11 mouse cellular contexts compared by ENCODE assay signal in genomic region chr17:25608821-25609505, GRCm38 (mm10). TPM values are rescaled to one million over a fixed set of nuclear protein-coding genes. Genes with fewer than 3 reads are reported as not detected.
A peak's percentile ranks its signal among the peaks of the same experiment; 100 is the strongest.
DNase-seq lines count a peak whose midpoint lies in the region; ATAC-seq and TF ChIP-seq lines count a peak whose summit lies in the region.
"Had no signal": no experiment of that assay in that cellular context is flagged by ENCODE, and none has a peak within 500 bp of the region (broad histone marks: within the 10 kb centered on the region; RNA-seq: fewer than 3 reads in every experiment).

No protein-coding gene starts in this region.

- peaks cover 18% of the 10 kb centered on the region; the same call in 1 of the 2 replicates for H3K36me3 ChIP-seq in intestine, embryonic 14.5 days (ENCODE audit: control insufficient read depth, insufficient read depth, low read length)
- H3K36me3 ChIP-seq in intestine, postnatal 0 days (ENCODE audit: control insufficient read depth, insufficient read depth): peaks cover 18% of the 10 kb centered on the region; the same call in 1 of the 2 replicates
- peaks cover 33% of the 10 kb centered on the region for H3K36me3 ChIP-seq in embryonic facial prominence, embryonic 10.5 days (replicated peaks)
- H3K36me3 ChIP-seq in hindbrain, embryonic 16.5 days (ENCODE audit: control insufficient read depth, insufficient read depth, low read length): no peaks in the 10 kb centered on the region
- no peaks in the 10 kb centered on the region for H3K36me3 ChIP-seq in myocyte (ENCODE audit: control insufficient read depth, insufficient read depth)
- H3K36me3 ChIP-seq in liver, embryonic 12.5 days: peaks cover 18% of the 10 kb centered on the region; the same call in 1 of the 2 replicates

- no peak for TF ChIP-seq POLR2A in myocyte (IDR thresholded peaks at IDR 0.05; ENCODE audit: insufficient read length, low read depth)

- DNase-seq in intestine, embryonic 14.5 days (ENCODE audit: low spot score): no peak
- DNase-seq in embryonic facial prominence, embryonic 10.5 days (ENCODE audit: low spot score): no peak
- DNase-seq in lung, postnatal 36 days: no peak
- DNase-seq in heart, adult 9 months (ENCODE audit: low spot score in 2 of 2): no peak
- DNase-seq: gastrocnemius, postnatal 14 days; kidney, adult 18-20 months; lung, postnatal 14 days had no signal

- H3ac ChIP-seq in myocyte (ENCODE audit: control insufficient read depth, insufficient read length): no peak overlapping the region

- ATAC-seq in intestine, embryonic 14.5 days (replicated peaks; ENCODE audit: low FRiP score, low TSS enrichment, low read depth): peak; percentile 28; the same call in 1 of the 2 replicates
- ATAC-seq in intestine, postnatal 0 days: no peak
- peak; percentile 48; the same call in 1 of the 2 replicates for ATAC-seq in hindbrain, embryonic 16.5 days
- ATAC-seq in liver, embryonic 12.5 days: no peak

- peaks cover 25% of the 10 kb centered on the region for H3K4me1 ChIP-seq in intestine, embryonic 14.5 days (replicated peaks; ENCODE audit: control insufficient read depth, insufficient read depth, low read length)
- H3K4me1 ChIP-seq in intestine, postnatal 0 days (replicated peaks; ENCODE audit: control insufficient read depth, insufficient read depth, low read length): no peaks in the 10 kb centered on the region
- peaks cover 63% of the 10 kb centered on the region for H3K4me1 ChIP-seq in embryonic facial prominence, embryonic 10.5 days
- H3K4me1 ChIP-seq in hindbrain, embryonic 16.5 days (ENCODE audit: control insufficient read depth, insufficient read depth, low read depth, low read length): peaks cover 19% of the 10 kb centered on the region
- 0 out of 2 replicates have a peak, but pooled peaks cover 4% of the 10 kb centered on the region for H3K4me1 ChIP-seq in liver, embryonic 12.5 days

- no peak for TF ChIP-seq CTCF in intestine, postnatal 0 days (IDR thresholded peaks at IDR 0.05; ENCODE audit: low read depth)

- H3K4me3 ChIP-seq in intestine, embryonic 14.5 days (ENCODE audit: low read depth, low read length): no peak overlapping the region
- no peak overlapping the region for H3K4me3 ChIP-seq in intestine, postnatal 0 days (ENCODE audit: low read depth, low read length)
- H3K4me3 ChIP-seq in embryonic facial prominence, embryonic 10.5 days: no peak overlapping the region
- no peak overlapping the region for H3K4me3 ChIP-seq in hindbrain, embryonic 16.5 days (ENCODE audit: low read length)
- H3K4me3 ChIP-seq in myocyte: no peak overlapping the region
- H3K4me3 ChIP-seq in liver, embryonic 12.5 days: no peak overlapping the region

- peak overlapping the region; percentile 43; the same call in 1 of the 2 replicates for H3K27ac ChIP-seq in intestine, embryonic 14.5 days (ENCODE audit: low read depth)
- no peak overlapping the region for H3K27ac ChIP-seq in intestine, postnatal 0 days (ENCODE audit: low read depth, low read length)
- peak overlapping the region; percentile 66 for H3K27ac ChIP-seq in embryonic facial prominence, embryonic 10.5 days (replicated peaks)
- peak overlapping the region; percentile 12; the same call in 1 of the 2 replicates for H3K27ac ChIP-seq in hindbrain, embryonic 16.5 days (ENCODE audit: low read depth, low read length)
- H3K27ac ChIP-seq in liver, embryonic 12.5 days: no peak overlapping the region

- H3K27me3 ChIP-seq in intestine, embryonic 14.5 days (replicated peaks; ENCODE audit: control insufficient read depth, insufficient read depth, low read length): no peaks in the 10 kb centered on the region
- H3K27me3 ChIP-seq in intestine, postnatal 0 days (replicated peaks; ENCODE audit: control insufficient read depth, insufficient read depth, low read length): no peaks in the 10 kb centered on the region
- H3K27me3 ChIP-seq in embryonic facial prominence, embryonic 10.5 days (replicated peaks; ENCODE audit: low read depth, poor library complexity, severe bottlenecking): no peaks in the 10 kb centered on the region; the same call in 1 of the 2 replicates
- no peaks in the 10 kb centered on the region for H3K27me3 ChIP-seq in hindbrain, embryonic 16.5 days (replicated peaks; ENCODE audit: control insufficient read depth, insufficient read depth, low read length)
- H3K27me3 ChIP-seq in myocyte (ENCODE audit: control insufficient read depth, insufficient read depth, insufficient read length): no peaks in the 10 kb centered on the region
- no peaks in the 10 kb centered on the region for H3K27me3 ChIP-seq in liver, embryonic 12.5 days (replicated peaks)

- H3K79me2 ChIP-seq in myocyte (ENCODE audit: control insufficient read depth, insufficient read depth): no peaks in the 10 kb centered on the region

- no peak overlapping the region for H3K4me2 ChIP-seq in intestine, embryonic 14.5 days (ENCODE audit: low read length)
- H3K4me2 ChIP-seq in intestine, postnatal 0 days (replicated peaks; ENCODE audit: low read depth): no peak overlapping the region
- no peak overlapping the region for H3K4me2 ChIP-seq in hindbrain, embryonic 16.5 days (ENCODE audit: low read length)
- no peak overlapping the region for H3K4me2 ChIP-seq in myocyte (ENCODE audit: low read depth)
- H3K4me2 ChIP-seq in liver, embryonic 12.5 days: no peak overlapping the region

- no peaks in the 10 kb centered on the region for H3K9me3 ChIP-seq in intestine, embryonic 14.5 days (ENCODE audit: control insufficient read depth, low read length)
- no peaks in the 10 kb centered on the region for H3K9me3 ChIP-seq in intestine, postnatal 0 days (ENCODE audit: control insufficient read depth)
- no peaks in the 10 kb centered on the region for H3K9me3 ChIP-seq in embryonic facial prominence, embryonic 10.5 days
- no peaks in the 10 kb centered on the region for H3K9me3 ChIP-seq in hindbrain, embryonic 16.5 days (ENCODE audit: control insufficient read depth, low read length)
- H3K9me3 ChIP-seq in liver, embryonic 12.5 days (replicated peaks): no peaks in the 10 kb centered on the region

- no peak overlapping the region for H3K9ac ChIP-seq in intestine, embryonic 14.5 days (ENCODE audit: low read length)
- no peak overlapping the region for H3K9ac ChIP-seq in intestine, postnatal 0 days (ENCODE audit: low read depth, low read length)
- H3K9ac ChIP-seq in hindbrain, embryonic 16.5 days (ENCODE audit: low read depth, low read length): no peak overlapping the region
- no peak overlapping the region for H3K9ac ChIP-seq in liver, embryonic 12.5 days

- 55% methylated on average over 10 of the region's 10 CpGs for WGBS in intestine, embryonic 14.5 days
- 69% methylated on average over 10 of the region's 10 CpGs for WGBS in intestine, postnatal 0 days
- 53% methylated on average over 10 of the region's 10 CpGs for WGBS in embryonic facial prominence, embryonic 10.5 days
- 43% methylated on average over 10 of the region's 10 CpGs for WGBS in hindbrain, embryonic 16.5 days
- WGBS in liver, embryonic 12.5 days (ENCODE audit: insufficient replicate concordance): 77% methylated on average over 10 of the region's 10 CpGs

TF ChIP-seq in myocyte, 11 proteins besides CTCF, POLR2A, EP300 and RAD21:
- TF ChIP-seq E2F4 (IDR thresholded peaks at IDR 0.05; ENCODE audit: insufficient read depth): no peak
- peak; percentile 53 for TF ChIP-seq TCF3 (IDR thresholded peaks at IDR 0.05; ENCODE audit: insufficient read length, low read depth)
- TF ChIP-seq SRF (IDR thresholded peaks at IDR 0.05; ENCODE audit: control insufficient read depth, insufficient read length, low read depth): no peak
- TF ChIP-seq USF1 (IDR thresholded peaks at IDR 0.05; ENCODE audit: low read depth): no peak
- peak; percentile 21 for TF ChIP-seq TCF12 (IDR thresholded peaks at IDR 0.05; ENCODE audit: insufficient read depth, poor library complexity, severe bottlenecking)
- TF ChIP-seq MYOD1 (IDR thresholded peaks at IDR 0.05; ENCODE audit: control insufficient read depth in 1 of 3, insufficient read length in 2 of 3, low read depth in 2 of 3): peak in 2 of 3 experiments; percentile 88 to 90
- TF ChIP-seq MYOG (IDR thresholded peaks at IDR 0.05; ENCODE audit: control insufficient read depth in 1 of 3, insufficient read depth in 1 of 3, insufficient read length in 2 of 3, low read depth in 2 of 3): peak in 2 of 3 experiments; percentile 82 to 89
- no peak for TF ChIP-seq REST (IDR thresholded peaks at IDR 0.05; ENCODE audit: insufficient read depth, insufficient read length)
- TF ChIP-seq MAX (IDR thresholded peaks at IDR 0.05; ENCODE audit: low read depth): no peak
- TF ChIP-seq POLR2AphosphoS2 (IDR thresholded peaks at IDR 0.05; ENCODE audit: insufficient read length, low read depth): no peak
- no peak for TF ChIP-seq CEBPB (IDR thresholded peaks at IDR 0.05; ENCODE audit: insufficient read depth, poor library complexity, severe bottlenecking)
TF ChIP-seq in myocyte: peak in this region for 4.

RNA-seq across cellular contexts. Expression of gene Lmf1, which starts 30.1 kb away (rescaled TPM):
- 31.3 and 33.5 TPM in 2 replicates for polyA plus RNA-seq in intestine, embryonic 14.5 days (2014; fragmentation: Nextera tagmentation; extraction: Ambion mirVana)
- 16.1 and 16.5 TPM in 2 replicates for polyA plus RNA-seq in intestine, postnatal 0 days (2015; fragmentation: Nextera tagmentation; extraction: Ambion mirVana)
- 26.3 and 26.6 TPM in 2 replicates for polyA plus RNA-seq in embryonic facial prominence, embryonic 10.5 days (2016; fragmentation: Nextera tagmentation; extraction: Ambion mirVana)
- 27.7 and 28.2 TPM in 2 replicates for polyA plus RNA-seq in hindbrain, embryonic 16.5 days (2015; fragmentation: Nextera tagmentation; extraction: Ambion mirVana)
- polyA plus RNA-seq in myocyte (2012; fragmentation: generic; extraction: Trizol): 36.3 TPM
- 14.4 and 15.0 TPM in 2 replicates for polyA plus RNA-seq in liver, embryonic 12.5 days (2016; fragmentation: Nextera tagmentation; extraction: Ambion mirVana)

RNA-seq across cellular contexts. Expression of gene Sox8, which starts 38.5 kb away (rescaled TPM):
- polyA plus RNA-seq in intestine, embryonic 14.5 days (2014; fragmentation: Nextera tagmentation; extraction: Ambion mirVana): 9.1 and 9.4 TPM in 2 replicates
- 1.7 and 2.5 TPM in 2 replicates for polyA plus RNA-seq in intestine, postnatal 0 days (2015; fragmentation: Nextera tagmentation; extraction: Ambion mirVana)
- polyA plus RNA-seq in embryonic facial prominence, embryonic 10.5 days (2016; fragmentation: Nextera tagmentation; extraction: Ambion mirVana): 12.5 and 13.1 TPM in 2 replicates
- 24.2 and 25.1 TPM in 2 replicates for polyA plus RNA-seq in hindbrain, embryonic 16.5 days (2015; fragmentation: Nextera tagmentation; extraction: Ambion mirVana)
- polyA plus RNA-seq in myocyte (2012; fragmentation: generic; extraction: Trizol): 14.3 TPM
- 0.52 and 0.65 TPM in 2 replicates for polyA plus RNA-seq in liver, embryonic 12.5 days (2016; fragmentation: Nextera tagmentation; extraction: Ambion mirVana)

Comparison
In these comparisons a context has a peak if more than half of its experiments do, and no peak if none do; other contexts are left out.
1. ATAC-seq: peak in intestine, embryonic 14.5 days (single experiment) and hindbrain, embryonic 16.5 days (single experiment); none in intestine, postnatal 0 days (single experiment) and liver, embryonic 12.5 days (single experiment).
2. H3K27ac ChIP-seq: peak in intestine, embryonic 14.5 days (single experiment), embryonic facial prominence, embryonic 10.5 days (single experiment) and hindbrain, embryonic 16.5 days (single experiment); none in intestine, postnatal 0 days (single experiment) and liver, embryonic 12.5 days (single experiment).